In genomic region chr14:54457907-54458569, GRCm38 (mm10) we compare ENCODE assay signal across 18 mouse cellular contexts. TPM values are rescaled to one million over a fixed set of nuclear protein-coding genes. Genes with fewer than 3 reads are reported as not detected.
"Had no signal": no experiment of that assay in that cellular context is flagged by ENCODE, and none has a peak within 500 bp of the region (broad histone marks: within the 10 kb centered on the region; RNA-seq: fewer than 3 reads in every experiment).

No protein-coding gene starts in this region.

- H3K9ac ChIP-seq: liver, embryonic 14.5 days; lung, embryonic 15.5 days; midbrain, embryonic 13.5 days; midbrain, embryonic 15.5 days; neural tube, embryonic 12.5 days had no signal

- H3K4me1 ChIP-seq: megakaryocyte, embryonic 14.5 days; midbrain, embryonic 13.5 days; midbrain, embryonic 15.5 days; neural tube, embryonic 12.5 days had no signal

- DNase-seq: lung, adult 2 months; lung, postnatal 10 days; retina, postnatal 1 day; right cerebral cortex, adult 18-20 months; right cerebral cortex, postnatal 25 days; right cerebral cortex, postnatal 4 days; spleen, adult 18-20 months; thymus, adult 18-20 months; thymus, postnatal 14 days; thymus, postnatal 36 days had no signal

- ATAC-seq: midbrain, embryonic 13.5 days; midbrain, embryonic 15.5 days had no signal

- H3K9me3 ChIP-seq: lung, embryonic 15.5 days; midbrain, embryonic 13.5 days; midbrain, embryonic 15.5 days; neural tube, embryonic 12.5 days had no signal

- H3K4me3 ChIP-seq: lung, embryonic 15.5 days; megakaryocyte, embryonic 14.5 days; midbrain, embryonic 13.5 days; midbrain, embryonic 15.5 days; neural tube, embryonic 12.5 days had no signal

- H3K4me2 ChIP-seq: lung, embryonic 15.5 days; midbrain, embryonic 11.5 days; midbrain, embryonic 13.5 days; midbrain, embryonic 15.5 days; neural tube, embryonic 12.5 days had no signal

- H3K27ac ChIP-seq: liver, embryonic 14.5 days; lung, embryonic 15.5 days; macrophage; midbrain, embryonic 13.5 days; midbrain, embryonic 15.5 days; neural tube, embryonic 12.5 days had no signal

- H3K27me3 ChIP-seq: lung, embryonic 15.5 days; midbrain, embryonic 13.5 days; midbrain, embryonic 15.5 days; neural tube, embryonic 12.5 days had no signal

- H3K36me3 ChIP-seq: lung, embryonic 15.5 days; midbrain, embryonic 13.5 days; midbrain, embryonic 15.5 days; neural tube, embryonic 12.5 days had no signal

RNA-seq across cellular contexts. Expression of gene Rem2, which starts 17.9 kb away (rescaled TPM):
- polyA plus RNA-seq: macrophage had no signal
